Mouse (Mus musculus): ENCODE measurements around the gene Snx8. TPM values are rescaled to one million over a fixed set of nuclear protein-coding genes. Genes with fewer than 3 reads are reported as not detected.
A peak's percentile ranks its signal among the peaks of the same experiment; 100 is the strongest.

Snx8 gene
- polyA plus RNA-seq, 1 experiment from 2014 or later: 16.4 TPM

DNA sequence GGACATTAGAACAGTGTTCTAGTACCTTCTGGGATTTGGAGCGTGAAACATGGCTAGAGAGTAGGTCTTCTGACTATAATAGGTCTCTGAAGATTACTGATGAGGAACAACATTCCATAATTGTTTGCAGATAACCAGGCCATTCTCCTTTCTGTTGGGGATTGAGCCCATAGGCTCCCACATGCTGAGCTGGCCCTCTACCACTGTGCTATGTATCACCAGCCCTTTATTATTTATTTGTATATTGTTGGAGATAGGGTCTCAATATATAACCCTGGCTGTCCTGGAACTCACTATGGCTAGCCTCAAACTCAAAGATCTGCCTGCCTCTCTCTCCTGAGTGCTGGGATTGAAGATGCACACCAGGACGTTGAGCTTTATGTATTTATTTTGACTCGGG, 585 bp upstream of the Snx8 start:
- no peak for ATAC-seq (replicated peaks; ENCODE audit: extremely low read depth, insufficient read depth, low FRiP score)
- 55% methylated on average over 3 of the region's 3 CpGs for WGBS
- no peaks in the 10 kb centered on the region for H3K9me3 ChIP-seq (replicated peaks; ENCODE audit: control insufficient read depth, low read length)

DNA sequence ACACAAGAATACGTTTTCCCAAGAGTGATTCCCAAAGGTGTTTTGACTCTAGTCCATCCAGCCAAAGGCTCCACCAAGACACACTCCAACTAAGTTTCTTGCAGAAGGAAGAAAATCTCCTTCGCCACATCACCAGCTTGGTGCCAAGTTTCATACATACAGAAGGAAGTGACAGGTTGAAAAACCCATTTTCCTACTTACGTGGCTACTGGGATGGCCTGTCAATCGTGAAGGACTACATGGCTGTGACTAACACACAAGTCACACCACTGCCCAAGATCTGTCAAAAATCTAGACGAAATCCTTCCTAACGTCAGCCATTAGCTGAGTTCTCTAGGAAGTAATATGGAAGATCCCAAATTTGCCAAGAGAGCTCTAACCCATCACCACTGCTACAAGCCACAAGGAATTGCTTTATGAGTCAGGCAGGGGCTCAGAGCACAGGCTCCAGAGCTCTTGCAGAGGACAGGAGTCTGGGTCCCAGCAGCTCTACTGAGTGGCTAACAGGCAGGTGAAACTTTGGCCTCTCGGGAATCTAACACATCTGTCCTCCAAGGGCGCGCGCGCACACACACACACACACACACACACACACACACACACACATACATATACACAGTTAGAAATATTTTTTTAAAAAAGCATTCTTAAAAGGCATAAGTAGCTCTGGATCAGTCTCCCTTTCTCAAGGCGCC, 1.1 kb downstream of the Snx8 start:
- peak overlapping the region; percentile 74 for H3K4me3 ChIP-seq (ENCODE audit: low read length)
- H3K4me1 ChIP-seq (ENCODE audit: control insufficient read depth, insufficient read depth, low read length): peaks cover 22% of the 10 kb centered on the region
- no peaks in the 10 kb centered on the region for H3K9me3 ChIP-seq (replicated peaks; ENCODE audit: control insufficient read depth, low read length)
- no peaks in the 10 kb centered on the region for H3K36me3 ChIP-seq (ENCODE audit: control insufficient read depth, insufficient read depth)
- H3K9ac ChIP-seq (ENCODE audit: low read length): peak overlapping the region; percentile 79
- no peak overlapping the region for H3K27ac ChIP-seq (ENCODE audit: low read length)
- no peak for ATAC-seq (replicated peaks; ENCODE audit: extremely low read depth, insufficient read depth, low FRiP score)
- WGBS: 73% methylated on average over 12 of the region's 12 CpGs
- H3K4me2 ChIP-seq (ENCODE audit: low read depth, low read length): peak overlapping the region; percentile 88
- no peaks in the 10 kb centered on the region for H3K27me3 ChIP-seq (ENCODE audit: control insufficient read depth, insufficient read depth, low read length)

More for the DNA sequence above, 585 bp upstream of the Snx8 start:
- Histone ChIP-seq H3K27ac (ENCODE audit: low read length) (no peak overlapping the region), H3K4me2 (ENCODE audit: low read depth, low read length) (peak overlapping the region; percentile 88), H3K4me1 (ENCODE audit: control insufficient read depth, insufficient read depth, low read length) (peaks cover 9% of the 10 kb centered on the region), H3K9ac (ENCODE audit: low read length) (no peak overlapping the region), H3K4me3 (ENCODE audit: low read length) (peak overlapping the region; percentile 74), H3K27me3 (ENCODE audit: control insufficient read depth, insufficient read depth, low read length) (no peaks in the 10 kb centered on the region), H3K36me3 (ENCODE audit: control insufficient read depth, insufficient read depth) (no peaks in the 10 kb centered on the region)

DNA sequence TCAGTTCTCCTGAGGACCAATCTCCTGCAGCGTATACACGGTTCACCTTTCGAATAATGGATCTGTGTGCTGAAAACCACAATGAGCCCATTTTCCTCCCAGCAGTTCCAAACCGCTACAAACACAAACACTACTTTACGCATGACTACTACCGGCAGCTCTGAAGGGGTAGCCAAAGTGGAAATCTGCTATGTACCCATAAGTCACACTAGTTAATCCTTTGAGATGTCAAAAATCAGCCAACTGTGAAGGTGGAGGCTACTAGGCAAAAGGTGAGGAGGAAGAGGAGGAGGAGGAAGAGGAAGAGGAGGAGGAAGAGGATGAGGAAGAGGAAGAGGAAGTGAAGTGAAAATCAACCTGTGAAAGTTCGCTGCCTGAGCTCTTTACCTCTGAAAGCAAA, 1.8 kb downstream of the Snx8 start:
- 91% methylated on average over 7 of the region's 7 CpGs for WGBS
- no peak overlapping the region for H3K9ac ChIP-seq (ENCODE audit: low read length)
- H3K4me3 ChIP-seq (ENCODE audit: low read length): no peak overlapping the region
- H3K9me3 ChIP-seq (replicated peaks; ENCODE audit: control insufficient read depth, low read length): no peaks in the 10 kb centered on the region
- no peaks in the 10 kb centered on the region for H3K27me3 ChIP-seq (ENCODE audit: control insufficient read depth, insufficient read depth, low read length)
- peaks cover 22% of the 10 kb centered on the region for H3K4me1 ChIP-seq (ENCODE audit: control insufficient read depth, insufficient read depth, low read length)
- ATAC-seq (replicated peaks; ENCODE audit: extremely low read depth, insufficient read depth, low FRiP score): no peak
- no peaks in the 10 kb centered on the region for H3K36me3 ChIP-seq (ENCODE audit: control insufficient read depth, insufficient read depth)
- H3K4me2 ChIP-seq (ENCODE audit: low read depth, low read length): no peak overlapping the region
- H3K27ac ChIP-seq (ENCODE audit: low read length): no peak overlapping the region

DNA sequence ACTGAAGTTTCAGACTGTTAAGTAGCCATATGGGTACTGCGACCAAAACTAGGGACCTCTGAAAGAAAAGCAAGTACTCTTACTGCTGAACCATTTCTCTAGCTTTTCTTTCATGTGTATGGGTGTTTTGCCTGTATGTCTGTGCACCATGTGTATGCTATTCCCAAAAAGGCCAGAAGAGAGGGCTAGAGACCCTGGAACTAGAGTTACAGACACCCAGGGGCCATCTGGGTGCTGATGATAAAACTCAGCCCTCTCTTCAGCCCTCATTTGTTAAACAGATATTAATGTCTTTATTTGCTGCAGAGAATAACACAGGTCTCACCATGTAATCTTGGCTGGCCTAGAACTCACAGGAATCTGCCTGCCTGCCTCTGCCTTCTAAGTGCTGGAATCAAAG, 4.6 kb downstream of the Snx8 start:
- H3K9me3 ChIP-seq (replicated peaks; ENCODE audit: control insufficient read depth, low read length): no peaks in the 10 kb centered on the region
- 93% methylated on average over 1 of the region's 1 CpGs for WGBS
- no peaks in the 10 kb centered on the region for H3K27me3 ChIP-seq (ENCODE audit: control insufficient read depth, insufficient read depth, low read length)
- H3K36me3 ChIP-seq (ENCODE audit: control insufficient read depth, insufficient read depth): no peaks in the 10 kb centered on the region
- no peak overlapping the region for H3K4me2 ChIP-seq (ENCODE audit: low read depth, low read length)
- H3K27ac ChIP-seq (ENCODE audit: low read length): peak overlapping the region; percentile 85; the same call in 1 of the 2 replicates
- no peak for ATAC-seq (replicated peaks; ENCODE audit: extremely low read depth, insufficient read depth, low FRiP score)
- peaks cover 22% of the 10 kb centered on the region for H3K4me1 ChIP-seq (ENCODE audit: control insufficient read depth, insufficient read depth, low read length)
- H3K4me3 ChIP-seq (ENCODE audit: low read length): no peak overlapping the region
- no peak overlapping the region for H3K9ac ChIP-seq (ENCODE audit: low read length)

DNA sequence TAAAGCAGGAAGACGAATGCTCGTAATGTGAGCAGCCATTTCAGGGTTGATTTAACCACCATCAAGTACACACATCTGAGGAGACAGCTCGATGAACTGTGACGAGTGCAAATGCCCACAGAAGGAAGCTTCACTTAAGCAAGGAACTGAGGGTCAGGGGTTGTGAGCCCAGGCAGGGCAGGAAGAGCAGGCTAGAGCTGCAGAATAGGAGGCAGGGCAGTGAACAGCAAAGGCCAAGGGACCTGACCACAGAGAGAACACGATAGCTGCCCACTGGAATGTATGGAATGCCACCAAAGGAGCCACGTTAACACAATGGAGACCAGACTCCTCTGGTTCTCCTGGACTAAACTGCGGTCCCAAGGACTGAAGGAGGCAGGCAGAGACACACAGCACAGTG, 5.5 kb downstream of the Snx8 start:
- ATAC-seq (replicated peaks; ENCODE audit: extremely low read depth, insufficient read depth, low FRiP score): peak; percentile 79
- H3K9ac ChIP-seq (ENCODE audit: low read length): peak overlapping the region; percentile 62
- H3K27me3 ChIP-seq (ENCODE audit: control insufficient read depth, insufficient read depth, low read length): no peaks in the 10 kb centered on the region
- H3K9me3 ChIP-seq (replicated peaks; ENCODE audit: control insufficient read depth, low read length): no peaks in the 10 kb centered on the region
- 20% methylated on average over 7 of the region's 7 CpGs for WGBS
- peak overlapping the region; percentile 50 for H3K4me2 ChIP-seq (ENCODE audit: low read depth, low read length)
- H3K4me1 ChIP-seq (ENCODE audit: control insufficient read depth, insufficient read depth, low read length): peaks cover 22% of the 10 kb centered on the region
- H3K36me3 ChIP-seq (ENCODE audit: control insufficient read depth, insufficient read depth): no peaks in the 10 kb centered on the region
- 0 out of 2 replicates have a peak overlapping the region, but pooled peaks have one; percentile 1 for H3K4me3 ChIP-seq (ENCODE audit: low read length)
- peak overlapping the region; percentile 85 for H3K27ac ChIP-seq (ENCODE audit: low read length)

DNA sequence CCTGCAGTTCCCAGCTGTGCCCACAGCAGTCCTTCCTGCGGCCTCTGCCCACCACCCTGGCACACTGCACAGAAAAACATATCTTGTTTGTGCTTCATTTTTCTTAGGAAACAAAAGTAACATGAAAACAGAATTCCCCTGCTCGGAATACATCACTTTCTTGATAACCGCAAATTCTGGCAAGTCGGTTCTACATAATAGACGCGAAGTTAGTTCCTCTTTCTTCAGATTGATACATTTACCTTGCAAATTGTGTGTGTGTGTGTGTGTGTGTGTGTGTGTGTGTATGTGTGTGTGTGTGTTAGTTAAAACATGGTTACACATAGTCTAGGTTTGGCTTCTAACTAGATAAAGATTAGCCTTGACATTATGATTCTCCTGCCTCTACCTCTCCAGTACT, 6.4 kb downstream of the Snx8 start:
- Histone ChIP-seq H3K4me3 (ENCODE audit: low read length) (no peak overlapping the region), H3K4me1 (ENCODE audit: control insufficient read depth, insufficient read depth, low read length) (peaks cover 20% of the 10 kb centered on the region), H3K9me3 (replicated peaks; ENCODE audit: control insufficient read depth, low read length) (no peaks in the 10 kb centered on the region), H3K9ac (ENCODE audit: low read length) (no peak overlapping the region), H3K36me3 (ENCODE audit: control insufficient read depth, insufficient read depth) (no peaks in the 10 kb centered on the region), H3K27me3 (ENCODE audit: control insufficient read depth, insufficient read depth, low read length) (no peaks in the 10 kb centered on the region), H3K4me2 (ENCODE audit: low read depth, low read length) (no peak overlapping the region), H3K27ac (ENCODE audit: low read length) (no peak overlapping the region)
- 88% methylated on average over 6 of the region's 6 CpGs for WGBS
- ATAC-seq (replicated peaks; ENCODE audit: extremely low read depth, insufficient read depth, low FRiP score): no peak

DNA sequence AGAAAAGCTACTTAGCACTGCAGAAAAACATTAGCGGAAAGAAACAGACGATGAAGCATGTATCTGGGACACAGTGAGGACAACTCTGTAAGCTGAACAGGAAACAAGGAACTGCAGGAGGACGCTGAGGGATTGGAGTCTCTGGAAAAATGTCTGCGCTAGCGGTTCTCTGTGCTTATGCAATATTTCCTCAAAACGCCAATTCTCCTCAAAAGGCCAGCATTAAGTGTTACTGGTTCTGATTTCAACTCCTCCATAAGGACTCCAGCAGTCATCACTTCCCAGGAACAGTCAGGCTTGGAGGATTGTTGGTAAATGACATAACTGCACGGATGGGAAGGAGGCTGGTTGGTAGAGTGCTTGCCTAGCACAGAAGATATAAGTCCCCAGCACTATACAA, 7.9 kb downstream of the Snx8 start:
- WGBS: 72% methylated on average over 7 of the region's 7 CpGs
- Histone ChIP-seq H3K36me3 (ENCODE audit: control insufficient read depth, insufficient read depth) (no peaks in the 10 kb centered on the region), H3K9me3 (replicated peaks; ENCODE audit: control insufficient read depth, low read length) (no peaks in the 10 kb centered on the region), H3K27ac (ENCODE audit: low read length) (no peak overlapping the region), H3K4me1 (ENCODE audit: control insufficient read depth, insufficient read depth, low read length) (peaks cover 20% of the 10 kb centered on the region), H3K27me3 (ENCODE audit: control insufficient read depth, insufficient read depth, low read length) (no peaks in the 10 kb centered on the region), H3K4me2 (ENCODE audit: low read depth, low read length) (no peak overlapping the region), H3K4me3 (ENCODE audit: low read length) (no peak overlapping the region), H3K9ac (ENCODE audit: low read length) (no peak overlapping the region)
- no peak for ATAC-seq (replicated peaks; ENCODE audit: extremely low read depth, insufficient read depth, low FRiP score)

DNA sequence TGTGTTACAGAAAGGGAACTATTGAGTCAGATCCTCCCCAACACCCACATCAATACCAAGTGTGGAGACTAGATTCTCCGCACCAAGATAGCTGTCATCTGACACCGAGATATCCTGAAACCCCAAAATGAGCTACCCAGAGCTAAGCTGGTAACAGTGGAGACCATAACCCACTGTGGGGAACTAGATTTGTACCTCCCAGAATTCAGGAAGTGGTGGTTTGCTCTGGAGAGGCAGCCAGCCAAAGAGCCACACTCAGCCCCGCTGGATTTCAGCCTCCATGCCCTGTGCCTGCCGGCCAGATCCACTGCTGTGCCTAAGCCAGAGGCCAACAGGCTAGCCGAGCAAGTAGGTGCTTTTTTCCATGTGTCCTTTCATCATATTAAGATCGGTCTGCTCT, 9.8 kb downstream of the Snx8 start:
- H3K4me3 ChIP-seq (ENCODE audit: low read length): no peak overlapping the region
- H3K4me1 ChIP-seq (ENCODE audit: control insufficient read depth, insufficient read depth, low read length): peaks cover 19% of the 10 kb centered on the region
- no peaks in the 10 kb centered on the region for H3K27me3 ChIP-seq (ENCODE audit: control insufficient read depth, insufficient read depth, low read length)
- H3K4me2 ChIP-seq (ENCODE audit: low read depth, low read length): no peak overlapping the region
- no peak for ATAC-seq (replicated peaks; ENCODE audit: extremely low read depth, insufficient read depth, low FRiP score)
- H3K36me3 ChIP-seq (ENCODE audit: control insufficient read depth, insufficient read depth): no peaks in the 10 kb centered on the region
- H3K9me3 ChIP-seq (replicated peaks; ENCODE audit: control insufficient read depth, low read length): no peaks in the 10 kb centered on the region
- H3K9ac ChIP-seq (ENCODE audit: low read length): no peak overlapping the region
- no peak overlapping the region for H3K27ac ChIP-seq (ENCODE audit: low read length)
- WGBS: 66% methylated on average over 6 of the region's 6 CpGs

DNA sequence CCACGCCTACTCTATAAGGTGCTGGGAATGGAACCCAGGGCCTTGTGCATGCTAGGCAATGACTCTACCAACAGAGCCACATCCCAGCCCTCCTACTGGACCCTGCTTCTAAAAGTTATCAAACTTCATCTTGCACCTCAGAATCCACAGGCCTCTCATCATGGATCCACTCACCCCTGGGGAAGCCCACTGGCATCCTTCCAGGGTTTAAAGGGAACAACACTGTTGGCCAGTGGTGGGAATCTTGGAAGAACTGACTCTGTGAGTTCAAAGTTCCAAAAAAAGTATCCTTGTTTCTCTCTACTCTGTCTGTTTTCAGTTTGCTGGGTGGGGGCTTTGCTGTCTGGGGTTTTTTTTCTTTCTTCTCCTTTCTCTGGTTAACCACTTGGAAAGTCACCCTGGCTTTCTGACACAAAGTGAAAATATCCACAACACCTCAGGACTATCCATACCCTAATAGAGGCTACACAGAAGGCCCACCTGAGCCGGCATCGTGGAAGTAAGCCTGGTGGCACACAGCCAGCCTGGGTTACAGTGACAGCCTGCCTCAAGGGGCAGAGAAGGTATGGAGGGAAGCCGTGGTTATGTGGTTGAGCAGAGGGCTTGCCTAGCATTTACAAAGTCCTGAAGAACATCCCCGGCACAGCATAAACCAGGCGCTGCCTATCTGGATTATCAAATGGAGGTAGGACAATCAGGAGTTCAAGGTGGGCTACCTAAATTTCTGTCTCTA, 10.8 kb downstream of the Snx8 start:
- ATAC-seq (replicated peaks; ENCODE audit: extremely low read depth, insufficient read depth, low FRiP score): no peak
- Histone ChIP-seq H3K4me3 (ENCODE audit: low read length) (no peak overlapping the region), H3K27ac (ENCODE audit: low read length) (no peak overlapping the region), H3K4me1 (ENCODE audit: control insufficient read depth, insufficient read depth, low read length) (peaks cover 9% of the 10 kb centered on the region), H3K9me3 (replicated peaks; ENCODE audit: control insufficient read depth, low read length) (no peaks in the 10 kb centered on the region), H3K36me3 (ENCODE audit: control insufficient read depth, insufficient read depth) (no peaks in the 10 kb centered on the region), H3K9ac (ENCODE audit: low read length) (no peak overlapping the region), H3K4me2 (ENCODE audit: low read depth, low read length) (no peak overlapping the region), H3K27me3 (ENCODE audit: control insufficient read depth, insufficient read depth, low read length) (no peaks in the 10 kb centered on the region)
- WGBS: 79% methylated on average over 6 of the region's 6 CpGs

Data from heart, embryonic 16.5 days (tissue).